Mouse (Mus musculus): ENCODE measurements at regions not wholly inside any gene's neighbourhood (a gene's known extent, or its start where the extent isn't known, plus 50 kb on each side); places are given as distances from the start of the nearest gene placed in this dataset.

DNA sequence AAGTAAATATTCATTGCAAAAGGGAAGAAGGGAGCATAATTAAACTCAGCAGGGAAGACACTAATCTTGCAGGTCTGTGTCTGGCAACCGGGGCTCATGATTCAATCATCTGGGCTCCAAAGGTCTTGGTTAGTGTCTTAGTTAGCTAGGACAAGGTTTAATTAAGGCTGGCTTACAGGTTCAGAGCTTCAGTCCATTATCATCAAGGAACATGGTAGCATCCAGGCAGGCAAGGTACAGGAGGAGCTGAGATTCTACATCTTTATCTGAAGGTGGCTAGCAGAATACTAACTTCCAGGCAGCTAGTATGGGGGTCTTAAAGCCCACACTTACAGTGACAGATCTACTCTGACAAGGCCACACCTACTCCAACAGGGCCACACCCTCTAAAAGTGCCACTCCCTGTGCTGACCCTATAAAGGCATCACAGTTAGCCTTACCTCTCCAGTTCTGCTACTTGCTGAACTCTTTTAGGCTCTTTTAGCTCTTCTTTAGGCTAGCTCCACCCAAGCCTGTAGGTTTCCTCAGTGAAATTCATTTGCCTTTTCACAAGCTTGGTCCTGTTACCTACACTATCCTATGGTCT is 309.8 kb downstream of the Ccser2 start:
- H3K36me3 ChIP-seq (ENCODE audit: control insufficient read depth, insufficient read depth, low read length) = no peaks in the 10 kb centered on the region
- H3K4me3 ChIP-seq (ENCODE audit: control insufficient read depth, low read depth, low read length) = no peak overlapping the region
- no peak overlapping the region for H3K27ac ChIP-seq (ENCODE audit: control insufficient read depth, insufficient read depth, low read depth, low read length)
- no peak for TF ChIP-seq POLR2A (IDR thresholded peaks at IDR 0.05; ENCODE audit: control insufficient read depth, low read depth, low read length)
- TF ChIP-seq CTCF (IDR thresholded peaks at IDR 0.05; ENCODE audit: control insufficient read depth, insufficient read depth, insufficient replicate concordance, low read depth, low read length) = no peak
- no peaks in the 10 kb centered on the region for H3K27me3 ChIP-seq (ENCODE audit: control insufficient read depth, insufficient read depth, low read length)
- no peaks in the 10 kb centered on the region for H3K4me1 ChIP-seq (ENCODE audit: control insufficient read depth, insufficient read depth, low read length)

GRCm38 (mm10) chr14:36658193-36658592 is 310.4 kb downstream of the Ccser2 start:
- H3K4me3 ChIP-seq (ENCODE audit: control insufficient read depth, low read depth, low read length) = no peak overlapping the region
- no peak overlapping the region for H3K27ac ChIP-seq (ENCODE audit: control insufficient read depth, insufficient read depth, low read depth, low read length)
- H3K4me1 ChIP-seq (ENCODE audit: control insufficient read depth, insufficient read depth, low read length) = no peaks in the 10 kb centered on the region
- TF ChIP-seq POLR2A (IDR thresholded peaks at IDR 0.05; ENCODE audit: control insufficient read depth, low read depth, low read length) (no peak), CTCF (IDR thresholded peaks at IDR 0.05; ENCODE audit: control insufficient read depth, insufficient read depth, insufficient replicate concordance, low read depth, low read length) (no peak)
- no peaks in the 10 kb centered on the region for H3K27me3 ChIP-seq (ENCODE audit: control insufficient read depth, insufficient read depth, low read length)
- H3K36me3 ChIP-seq (ENCODE audit: control insufficient read depth, insufficient read depth, low read length) = no peaks in the 10 kb centered on the region

DNA sequence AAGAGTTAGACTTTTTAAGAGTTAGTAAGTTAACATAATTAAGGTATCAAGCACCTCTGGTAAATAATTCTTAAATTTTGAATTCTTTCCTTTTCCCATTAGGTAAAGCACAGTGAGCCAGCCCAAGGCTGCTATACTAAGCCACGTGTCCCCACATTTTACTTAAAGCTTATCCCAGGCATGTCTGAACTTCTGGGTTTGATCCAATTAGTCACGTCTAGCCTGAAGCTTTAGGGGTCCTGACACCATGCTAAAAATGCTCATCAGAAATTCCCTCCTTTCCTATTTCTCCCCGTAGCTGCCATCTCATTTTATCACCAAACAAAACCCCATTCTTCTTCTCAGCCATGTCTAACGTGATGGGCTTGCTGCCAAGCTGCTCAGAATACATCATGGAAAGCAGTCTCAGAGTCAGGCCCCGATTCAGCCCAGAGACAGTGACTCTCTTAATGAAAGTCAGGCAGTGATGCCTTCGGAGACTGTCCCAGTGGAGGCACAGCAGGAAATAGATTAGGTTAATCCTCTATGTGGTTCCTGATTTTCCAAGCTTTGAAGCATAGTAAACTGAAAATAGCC is 315.5 kb downstream of the Ccser2 start:
- Histone ChIP-seq H3K36me3 (ENCODE audit: control insufficient read depth, insufficient read depth, low read length) (no peaks in the 10 kb centered on the region), H3K27ac (ENCODE audit: control insufficient read depth, insufficient read depth, low read depth, low read length) (no peak overlapping the region), H3K4me3 (ENCODE audit: control insufficient read depth, low read depth, low read length) (no peak overlapping the region), H3K4me1 (ENCODE audit: control insufficient read depth, insufficient read depth, low read length) (no peaks in the 10 kb centered on the region), H3K27me3 (ENCODE audit: control insufficient read depth, insufficient read depth, low read length) (no peaks in the 10 kb centered on the region)
- TF ChIP-seq POLR2A (IDR thresholded peaks at IDR 0.05; ENCODE audit: control insufficient read depth, low read depth, low read length) (no peak), CTCF (IDR thresholded peaks at IDR 0.05; ENCODE audit: control insufficient read depth, insufficient read depth, insufficient replicate concordance, low read depth, low read length) (no peak)

- TF ChIP-seq POLR2A (IDR thresholded peaks at IDR 0.05; ENCODE audit: control insufficient read depth, low read depth, low read length) (no peak), CTCF (IDR thresholded peaks at IDR 0.05; ENCODE audit: control insufficient read depth, insufficient read depth, insufficient replicate concordance, low read depth, low read length) (no peak)
- H3K27me3 ChIP-seq (ENCODE audit: control insufficient read depth, insufficient read depth, low read length) = no peaks in the 10 kb centered on the region
- H3K27ac ChIP-seq (ENCODE audit: control insufficient read depth, insufficient read depth, low read depth, low read length) = no peak overlapping the region
- no peaks in the 10 kb centered on the region for H3K36me3 ChIP-seq (ENCODE audit: control insufficient read depth, insufficient read depth, low read length)
- H3K4me1 ChIP-seq (ENCODE audit: control insufficient read depth, insufficient read depth, low read length) = no peaks in the 10 kb centered on the region
- no peak overlapping the region for H3K4me3 ChIP-seq (ENCODE audit: control insufficient read depth, low read depth, low read length)
Measured at GRCm38 (mm10) chr14:36651053-36651735, 317.4 kb downstream of the Ccser2 start.

DNA sequence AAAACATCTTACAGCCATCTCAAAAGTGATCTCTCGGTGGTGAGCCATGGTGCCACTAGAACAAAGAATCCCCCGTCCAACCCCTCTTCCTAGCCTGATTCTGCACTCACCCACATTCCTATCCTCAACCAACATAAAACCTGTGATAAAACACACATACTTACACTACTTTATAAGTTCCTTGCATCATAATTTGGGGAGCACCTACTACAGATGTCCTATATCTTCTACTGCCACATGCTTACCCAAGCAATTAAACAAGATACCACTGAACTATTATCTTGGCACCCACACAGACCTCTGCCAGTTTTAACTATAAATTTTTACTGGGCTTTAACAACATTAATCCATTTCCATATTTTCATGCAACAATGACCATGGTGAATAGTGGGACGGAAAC is 321.9 kb downstream of the Ccser2 start:
- no peak overlapping the region for H3K27ac ChIP-seq (ENCODE audit: control insufficient read depth, insufficient read depth, low read depth, low read length)
- no peaks in the 10 kb centered on the region for H3K4me1 ChIP-seq (ENCODE audit: control insufficient read depth, insufficient read depth, low read length)
- no peak overlapping the region for H3K4me3 ChIP-seq (ENCODE audit: control insufficient read depth, low read depth, low read length)
- H3K36me3 ChIP-seq (ENCODE audit: control insufficient read depth, insufficient read depth, low read length) = no peaks in the 10 kb centered on the region
- TF ChIP-seq CTCF (IDR thresholded peaks at IDR 0.05; ENCODE audit: control insufficient read depth, insufficient read depth, insufficient replicate concordance, low read depth, low read length) = no peak
- H3K27me3 ChIP-seq (ENCODE audit: control insufficient read depth, insufficient read depth, low read length) = no peaks in the 10 kb centered on the region

- no peak overlapping the region for H3K27ac ChIP-seq (ENCODE audit: control insufficient read depth, insufficient read depth, low read depth, low read length)
- H3K36me3 ChIP-seq (ENCODE audit: control insufficient read depth, insufficient read depth, low read length) = no peaks in the 10 kb centered on the region
- no peaks in the 10 kb centered on the region for H3K27me3 ChIP-seq (ENCODE audit: control insufficient read depth, insufficient read depth, low read length)
- no peak overlapping the region for H3K4me3 ChIP-seq (ENCODE audit: control insufficient read depth, low read depth, low read length)
- TF ChIP-seq CTCF (IDR thresholded peaks at IDR 0.05; ENCODE audit: control insufficient read depth, insufficient read depth, insufficient replicate concordance, low read depth, low read length) (no peak), POLR2A (IDR thresholded peaks at IDR 0.05; ENCODE audit: control insufficient read depth, low read depth, low read length) (no peak)
- no peaks in the 10 kb centered on the region for H3K4me1 ChIP-seq (ENCODE audit: control insufficient read depth, insufficient read depth, low read length)
Measured at GRCm38 (mm10) chr14:36646237-36646636, 322.3 kb downstream of the Ccser2 start.

DNA sequence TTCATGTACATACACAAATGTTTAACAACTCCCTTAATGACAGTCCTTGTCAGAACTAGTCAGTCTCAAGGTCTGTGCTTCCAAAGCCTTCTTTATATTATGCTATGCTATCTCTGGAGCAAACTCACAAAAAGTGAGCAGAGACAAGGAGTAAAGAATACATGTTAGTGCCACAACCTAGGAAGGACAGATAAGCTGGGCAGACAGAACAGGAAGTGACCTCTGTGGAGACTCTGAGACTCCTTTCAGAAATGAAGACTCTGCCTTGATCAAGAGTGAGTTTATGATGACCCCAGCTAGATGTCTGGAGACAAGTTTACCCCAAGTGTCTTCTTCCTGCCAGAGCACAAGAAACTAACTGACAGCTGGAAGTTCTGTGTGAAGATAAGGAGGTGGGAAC is 343.8 kb downstream of the Ccser2 start:
- H3K27ac ChIP-seq (ENCODE audit: control insufficient read depth, insufficient read depth, low read depth, low read length) = no peak overlapping the region
- H3K4me3 ChIP-seq (ENCODE audit: control insufficient read depth, low read depth, low read length) = no peak overlapping the region
- no peaks in the 10 kb centered on the region for H3K36me3 ChIP-seq (ENCODE audit: control insufficient read depth, insufficient read depth, low read length)
- no peaks in the 10 kb centered on the region for H3K4me1 ChIP-seq (ENCODE audit: control insufficient read depth, insufficient read depth, low read length)
- no peaks in the 10 kb centered on the region for H3K27me3 ChIP-seq (ENCODE audit: control insufficient read depth, insufficient read depth, low read length)
- TF ChIP-seq CTCF (IDR thresholded peaks at IDR 0.05; ENCODE audit: control insufficient read depth, insufficient read depth, insufficient replicate concordance, low read depth, low read length) (no peak), POLR2A (IDR thresholded peaks at IDR 0.05; ENCODE audit: control insufficient read depth, low read depth, low read length) (no peak)

All from testis, adult 2 months (tissue).